Mouse (Mus musculus): ENCODE measurements at regions not wholly inside any gene's neighbourhood (a gene's known extent, or its start where the extent isn't known, plus 50 kb on each side); places are given as distances from the start of the nearest gene placed in this dataset.

- DNase-seq: no peak
Observed at GRCm38 (mm10) chr8:41483297-41483696, 66.4 kb upstream of the Frg1 start.

GRCm38 (mm10) chr8:41472992-41473699, 56.3 kb upstream of the Frg1 start:
- DNase-seq: no peak

GRCm38 (mm10) chr8:41472233-41472632, 55.4 kb upstream of the Frg1 start:
- no peak for DNase-seq

All from cerebellum, adult 8-10 months (tissue).